Mouse (Mus musculus) intestine, postnatal 0 days (tissue): ENCODE data around the gene Sh3tc1. TPM values are rescaled to one million over a fixed set of nuclear protein-coding genes. Genes with fewer than 3 reads are reported as not detected.
A peak's percentile ranks its signal among the peaks of the same experiment; 100 is the strongest.

Source experiments
- ATAC-seq: fragments of 200-750 bp; cut with Nextera tagmentation; 2 replicates; pipeline ENCODE4 v1.8.0; 2017; ENCODE audit warnings: mild to moderate bottlenecking, moderate TSS enrichment, moderate library complexity
- H3K27ac ChIP-seq: fragments of 300-500 bp; sonication (generic); 2 replicates; pipeline ENCODE4 v1.5.1; 2014; ENCODE audit warnings: mild to moderate bottlenecking, low read depth, low read length, moderate library complexity
- H3K27me3 ChIP-seq: fragments of 300-500 bp; sonication (generic); replicated peaks from 2 replicates; pipeline ENCODE4 v1.6.1; 2014; ENCODE audit warnings: low read length, mixed read lengths; ENCODE audit not compliant: control insufficient read depth, insufficient read depth
- H3K36me3 ChIP-seq: fragments of 300-500 bp; sonication (generic); 2 replicates; pipeline ENCODE4 v1.6.1; 2014; ENCODE audit warnings: mild to moderate bottlenecking, moderate library complexity; ENCODE audit not compliant: control insufficient read depth, insufficient read depth
- H3K4me1 ChIP-seq: fragments of 300-500 bp; sonication (generic); replicated peaks from 2 replicates; pipeline ENCODE4 v1.6.1; 2014; ENCODE audit warnings: antibody characterized with exemption, low read length, mixed read lengths; ENCODE audit not compliant: control insufficient read depth, insufficient read depth
- H3K4me2 ChIP-seq: fragments of 300-500 bp; sonication (generic); replicated peaks from 2 replicates; pipeline ENCODE4 v1.6.1; 2014; ENCODE audit warnings: low read depth, mild to moderate bottlenecking, moderate library complexity
- H3K4me3 ChIP-seq: fragments of 300-500 bp; sonication (generic); 2 replicates; pipeline ENCODE4 v1.5.1; 2014; ENCODE audit warnings: low read depth, low read length
- H3K9ac ChIP-seq: fragments of 300-500 bp; sonication (generic); 2 replicates; pipeline ENCODE4 v1.6.1; 2014; ENCODE audit warnings: mild to moderate bottlenecking, low read depth, low read length
- H3K9me3 ChIP-seq: fragments of 300-500 bp; sonication (generic); 2 replicates; pipeline ENCODE4 v1.6.1; 2016; ENCODE audit warnings: mixed run types; ENCODE audit not compliant: control insufficient read depth
- CTCF ChIP-seq: sonication (generic); IDR thresholded peaks from 2 replicates; pipeline ENCODE4 v1.5.1; 2016; ENCODE audit warnings: low read depth, mild to moderate bottlenecking, control low read depth, antibody characterized with exemption, moderate library complexity
- WGBS: fragments of 180-500 bp; shearing (Covaris S2); extraction: QIAGEN DNeasy Blood & Tissue Kit; methylation state at CpG from one replicate; pipeline ENCODE4 v1.1.7; 2014; 5-methylcytosine and 5-hydroxymethylcytosine counted together
- polyA plus RNA-seq: library from polyadenylated mRNA; unstranded; fragments of >200 nt; fragmentation: Nextera tagmentation; extraction: Ambion mirVana; gene quantifications from 2 replicates; pipeline ENCODE4 v1.2.1, GENCODE M21; 2015

Sh3tc1 gene
- polyA plus RNA-seq, 1 experiment from 2014 or later: 18.3 TPM

DNA sequence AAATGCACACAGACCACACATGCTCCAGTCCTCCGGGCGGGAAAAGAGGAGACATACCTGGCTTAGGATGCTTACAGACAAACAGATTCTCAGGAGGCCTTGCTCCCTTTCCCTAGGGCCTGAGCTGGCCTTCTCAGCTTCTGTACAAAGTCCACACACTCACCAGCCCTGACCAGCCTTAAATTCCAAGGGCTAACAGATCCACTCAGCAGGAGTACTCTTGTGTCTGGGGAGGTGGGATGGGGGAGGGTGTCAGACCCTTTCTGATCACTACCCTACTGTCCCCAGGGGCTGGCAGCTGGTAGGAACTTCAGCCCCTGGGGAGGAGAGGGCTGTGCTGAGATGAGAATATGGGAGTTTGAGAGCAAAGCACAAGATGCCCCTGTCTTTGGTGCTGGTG, 782 bp downstream of the Sh3tc1 start:
- peak overlapping the region; percentile 91 for H3K27ac ChIP-seq
- no peak for TF ChIP-seq CTCF
- no peaks in the 10 kb centered on the region for H3K27me3 ChIP-seq
- no peaks in the 10 kb centered on the region for H3K9me3 ChIP-seq
- 58% methylated on average over 2 of the region's 2 CpGs for WGBS
- no peak for ATAC-seq
- H3K4me2 ChIP-seq: peak overlapping the region; percentile 66
- H3K4me1 ChIP-seq: peaks cover 13% of the 10 kb centered on the region; the same call in 1 of the 2 replicates
- no peaks in the 10 kb centered on the region; the same call in 1 of the 2 replicates for H3K36me3 ChIP-seq
- H3K4me3 ChIP-seq: peak overlapping the region; percentile 43
- peak overlapping the region; percentile 59 for H3K9ac ChIP-seq

- H3K4me3 ChIP-seq: no peak overlapping the region
- WGBS: 25% methylated on average over 20 of the region's 20 CpGs
- H3K27ac ChIP-seq: peak overlapping the region; percentile 91
- H3K4me1 ChIP-seq: peaks cover 13% of the 10 kb centered on the region; the same call in 1 of the 2 replicates
- no peaks in the 10 kb centered on the region; the same call in 1 of the 2 replicates for H3K36me3 ChIP-seq
- no peaks in the 10 kb centered on the region for H3K27me3 ChIP-seq
- peak overlapping the region; percentile 66 for H3K4me2 ChIP-seq
- no peaks in the 10 kb centered on the region for H3K9me3 ChIP-seq
- ATAC-seq: peak; percentile 86
- no peak overlapping the region for H3K9ac ChIP-seq
- peak; percentile 26; the same call in 1 of the 2 replicates for TF ChIP-seq CTCF
Measured at GRCm38 (mm10) chr5:35737231-35737901, 2.4 kb downstream of the Sh3tc1 start.

GRCm38 (mm10) chr5:35733523-35733922, 6.3 kb downstream of the Sh3tc1 start:
- TF ChIP-seq CTCF: no peak
- Histone ChIP-seq H3K4me3 (no peak overlapping the region), H3K9me3 (no peaks in the 10 kb centered on the region), H3K9ac (no peak overlapping the region), H3K4me1 (0 out of 2 replicates have a peak, but pooled peaks cover 3% of the 10 kb centered on the region), H3K36me3 (no peaks in the 10 kb centered on the region; the same call in 1 of the 2 replicates), H3K4me2 (no peak overlapping the region), H3K27ac (no peak overlapping the region), H3K27me3 (no peaks in the 10 kb centered on the region)
- ATAC-seq: no peak
- 73% methylated on average over 2 of the region's 2 CpGs for WGBS

DNA sequence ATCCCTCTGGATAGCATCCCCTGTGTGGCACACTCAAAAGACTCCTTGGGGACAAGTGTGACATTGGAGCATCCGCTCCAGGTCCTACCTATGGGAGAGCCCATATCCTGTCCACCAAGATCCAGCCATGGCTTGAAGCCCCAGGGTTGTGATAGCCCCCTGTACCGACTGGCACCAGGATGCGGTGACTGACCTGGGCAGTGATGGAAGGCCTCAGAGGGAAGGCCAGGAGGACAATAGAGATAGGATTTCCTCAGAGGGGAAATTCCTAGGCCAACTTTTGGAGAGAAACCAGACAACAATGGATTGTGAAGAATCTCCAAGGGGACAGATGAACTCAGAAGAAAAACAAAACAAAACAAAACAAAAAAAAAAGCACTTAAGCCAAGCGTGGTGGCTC, 8.8 kb downstream of the Sh3tc1 start:
- peaks cover 5% of the 10 kb centered on the region; the same call in 1 of the 2 replicates for H3K36me3 ChIP-seq
- H3K4me1 ChIP-seq: 0 out of 2 replicates have a peak, but pooled peaks cover 3% of the 10 kb centered on the region
- no peak for ATAC-seq
- no peak for TF ChIP-seq CTCF
- no peak overlapping the region for H3K4me2 ChIP-seq
- no peak overlapping the region for H3K9ac ChIP-seq
- no peaks in the 10 kb centered on the region for H3K27me3 ChIP-seq
- H3K9me3 ChIP-seq: no peaks in the 10 kb centered on the region
- H3K27ac ChIP-seq: no peak overlapping the region
- 80% methylated on average over 4 of the region's 4 CpGs for WGBS
- no peak overlapping the region for H3K4me3 ChIP-seq

DNA sequence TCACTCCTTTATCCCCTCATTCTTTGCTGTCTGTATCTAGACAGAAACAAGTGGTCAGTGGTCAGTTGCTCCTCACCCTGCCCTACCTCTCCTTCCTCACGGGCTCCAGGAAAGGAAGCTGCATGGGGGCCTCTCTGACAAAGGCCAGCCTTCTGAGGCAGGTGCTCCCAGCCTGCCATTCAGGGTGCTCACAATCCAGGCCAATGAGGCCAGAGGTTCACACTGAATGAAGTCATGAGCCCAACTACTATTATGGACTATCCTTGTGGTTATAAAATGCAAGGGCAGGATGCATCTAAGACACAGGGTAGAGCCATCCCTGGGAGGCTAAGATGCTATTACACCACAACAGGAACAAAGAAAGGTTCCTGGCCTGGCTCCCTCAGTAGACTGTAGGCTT, 9.2 kb downstream of the Sh3tc1 start:
- H3K4me2 ChIP-seq: no peak overlapping the region
- no peak for TF ChIP-seq CTCF
- peaks cover 5% of the 10 kb centered on the region; the same call in 1 of the 2 replicates for H3K36me3 ChIP-seq
- H3K27me3 ChIP-seq: no peaks in the 10 kb centered on the region
- H3K4me1 ChIP-seq: 0 out of 2 replicates have a peak, but pooled peaks cover 3% of the 10 kb centered on the region
- H3K27ac ChIP-seq: no peak overlapping the region
- no peaks in the 10 kb centered on the region for H3K9me3 ChIP-seq
- no peak overlapping the region for H3K4me3 ChIP-seq
- 42% methylated on average over 1 of the region's 1 CpGs for WGBS
- ATAC-seq: no peak
- no peak overlapping the region for H3K9ac ChIP-seq

DNA sequence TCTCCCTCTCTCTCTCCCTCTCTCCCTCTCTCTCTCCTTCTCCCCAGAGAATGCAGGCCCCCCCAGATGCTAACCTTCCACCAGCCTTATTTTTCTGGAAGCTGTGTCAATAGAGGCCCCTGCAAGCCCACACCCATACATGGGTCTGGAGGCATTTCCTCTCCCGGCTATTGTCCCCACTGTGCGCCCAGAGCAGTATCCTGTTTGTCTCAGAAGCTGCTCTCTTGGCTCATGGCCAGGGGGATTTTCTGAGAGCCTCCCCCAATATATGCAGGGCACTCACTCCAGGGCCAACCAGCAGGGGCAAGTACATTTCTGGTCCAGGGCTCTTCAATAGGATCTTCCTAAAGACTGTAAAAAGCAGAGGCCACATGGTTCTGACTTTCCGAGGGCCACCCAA, 9.9 kb downstream of the Sh3tc1 start:
- Histone ChIP-seq H3K4me1 (0 out of 2 replicates have a peak, but pooled peaks cover 3% of the 10 kb centered on the region), H3K4me2 (no peak overlapping the region), H3K27me3 (no peaks in the 10 kb centered on the region), H3K4me3 (no peak overlapping the region), H3K36me3 (peaks cover 5% of the 10 kb centered on the region; the same call in 1 of the 2 replicates), H3K9ac (no peak overlapping the region), H3K9me3 (no peaks in the 10 kb centered on the region), H3K27ac (peak overlapping the region; percentile 75; the same call in 1 of the 2 replicates)
- ATAC-seq: no peak
- 68% methylated on average over 3 of the region's 3 CpGs for WGBS
- no peak for TF ChIP-seq CTCF
